Mouse (Mus musculus) intestine, postnatal 0 days (tissue): ENCODE results near the gene Poln. TPM values are rescaled to one million over a fixed set of nuclear protein-coding genes. Genes with fewer than 3 reads are reported as not detected.

Source experiments
- ATAC-seq: fragments of 200-750 bp; cut with Nextera tagmentation; 2 replicates; pipeline ENCODE4 v1.8.0; 2017; ENCODE audit warnings: mild to moderate bottlenecking, moderate TSS enrichment, moderate library complexity
- H3K27ac ChIP-seq: fragments of 300-500 bp; sonication (generic); 2 replicates; pipeline ENCODE4 v1.5.1; 2014; ENCODE audit warnings: mild to moderate bottlenecking, low read depth, low read length, moderate library complexity
- H3K27me3 ChIP-seq: fragments of 300-500 bp; sonication (generic); replicated peaks from 2 replicates; pipeline ENCODE4 v1.6.1; 2014; ENCODE audit warnings: low read length, mixed read lengths; ENCODE audit not compliant: control insufficient read depth, insufficient read depth
- H3K36me3 ChIP-seq: fragments of 300-500 bp; sonication (generic); 2 replicates; pipeline ENCODE4 v1.6.1; 2014; ENCODE audit warnings: mild to moderate bottlenecking, moderate library complexity; ENCODE audit not compliant: control insufficient read depth, insufficient read depth
- H3K4me1 ChIP-seq: fragments of 300-500 bp; sonication (generic); replicated peaks from 2 replicates; pipeline ENCODE4 v1.6.1; 2014; ENCODE audit warnings: antibody characterized with exemption, low read length, mixed read lengths; ENCODE audit not compliant: control insufficient read depth, insufficient read depth
- H3K4me2 ChIP-seq: fragments of 300-500 bp; sonication (generic); replicated peaks from 2 replicates; pipeline ENCODE4 v1.6.1; 2014; ENCODE audit warnings: low read depth, mild to moderate bottlenecking, moderate library complexity
- H3K4me3 ChIP-seq: fragments of 300-500 bp; sonication (generic); 2 replicates; pipeline ENCODE4 v1.5.1; 2014; ENCODE audit warnings: low read depth, low read length
- H3K9ac ChIP-seq: fragments of 300-500 bp; sonication (generic); 2 replicates; pipeline ENCODE4 v1.6.1; 2014; ENCODE audit warnings: mild to moderate bottlenecking, low read depth, low read length
- H3K9me3 ChIP-seq: fragments of 300-500 bp; sonication (generic); 2 replicates; pipeline ENCODE4 v1.6.1; 2016; ENCODE audit warnings: mixed run types; ENCODE audit not compliant: control insufficient read depth
- CTCF ChIP-seq: sonication (generic); IDR thresholded peaks from 2 replicates; pipeline ENCODE4 v1.5.1; 2016; ENCODE audit warnings: low read depth, mild to moderate bottlenecking, control low read depth, antibody characterized with exemption, moderate library complexity
- WGBS: fragments of 180-500 bp; shearing (Covaris S2); extraction: QIAGEN DNeasy Blood & Tissue Kit; methylation state at CpG from one replicate; pipeline ENCODE4 v1.1.7; 2014; 5-methylcytosine and 5-hydroxymethylcytosine counted together
- polyA plus RNA-seq: library from polyadenylated mRNA; unstranded; fragments of >200 nt; fragmentation: Nextera tagmentation; extraction: Ambion mirVana; gene quantifications from 2 replicates; pipeline ENCODE4 v1.2.1, GENCODE M21; 2015

Poln gene
- polyA plus RNA-seq, 1 experiment from 2014 or later, result not detected

GRCm38 (mm10) chr5:34207503-34207902, 38.3 kb upstream of the Poln start:
- H3K9ac ChIP-seq, result no peak overlapping the region
- H3K4me2 ChIP-seq, result no peak overlapping the region
- no peak for TF ChIP-seq CTCF
- no peak overlapping the region for H3K4me3 ChIP-seq
- H3K27me3 ChIP-seq, result no peaks in the 10 kb centered on the region
- H3K36me3 ChIP-seq, result no peaks in the 10 kb centered on the region
- H3K4me1 ChIP-seq, result no peaks in the 10 kb centered on the region
- no peak overlapping the region for H3K27ac ChIP-seq
- no peaks in the 10 kb centered on the region for H3K9me3 ChIP-seq
- WGBS, result 31% methylated on average over 3 of the region's 3 CpGs
- ATAC-seq, result no peak

GRCm38 (mm10) chr5:34205788-34206187, 36.5 kb upstream of the Poln start:
- TF ChIP-seq CTCF, result no peak
- no peaks in the 10 kb centered on the region for H3K36me3 ChIP-seq
- no peak overlapping the region for H3K27ac ChIP-seq
- no peaks in the 10 kb centered on the region for H3K27me3 ChIP-seq
- no peak overlapping the region for H3K4me3 ChIP-seq
- no peaks in the 10 kb centered on the region for H3K9me3 ChIP-seq
- ATAC-seq, result no peak
- H3K4me2 ChIP-seq, result no peak overlapping the region
- 60% methylated on average over 2 of the region's 2 CpGs for WGBS
- no peaks in the 10 kb centered on the region for H3K4me1 ChIP-seq
- no peak overlapping the region for H3K9ac ChIP-seq

GRCm38 (mm10) chr5:34204911-34205310, 35.7 kb upstream of the Poln start:
- TF ChIP-seq CTCF, result no peak
- H3K27me3 ChIP-seq, result no peaks in the 10 kb centered on the region
- 93% methylated on average over 2 of the region's 2 CpGs for WGBS
- ATAC-seq, result no peak
- H3K9me3 ChIP-seq, result no peaks in the 10 kb centered on the region
- no peak overlapping the region for H3K4me2 ChIP-seq
- no peak overlapping the region for H3K9ac ChIP-seq
- H3K36me3 ChIP-seq, result no peaks in the 10 kb centered on the region
- H3K27ac ChIP-seq, result no peak overlapping the region
- no peak overlapping the region for H3K4me3 ChIP-seq
- no peaks in the 10 kb centered on the region for H3K4me1 ChIP-seq

- H3K27me3 ChIP-seq, result no peaks in the 10 kb centered on the region
- no peak overlapping the region for H3K9ac ChIP-seq
- ATAC-seq, result no peak
- H3K4me1 ChIP-seq, result no peaks in the 10 kb centered on the region
- no peak for TF ChIP-seq CTCF
- no peak overlapping the region for H3K4me2 ChIP-seq
- H3K4me3 ChIP-seq, result no peak overlapping the region
- H3K36me3 ChIP-seq, result no peaks in the 10 kb centered on the region
- H3K9me3 ChIP-seq, result no peaks in the 10 kb centered on the region
- 70% methylated on average over 4 of the region's 4 CpGs for WGBS
- H3K27ac ChIP-seq, result no peak overlapping the region
Observed at GRCm38 (mm10) chr5:34202006-34202405, 32.8 kb upstream of the Poln start.

- peak; percentile 32 for TF ChIP-seq CTCF
- Histone ChIP-seq H3K9me3 (no peaks in the 10 kb centered on the region), H3K36me3 (no peaks in the 10 kb centered on the region)
Observed at GRCm38 (mm10) chr5:34201396-34201795, 32.1 kb upstream of the Poln start.

GRCm38 (mm10) chr5:34198615-34199014, 29.4 kb upstream of the Poln start:
- TF ChIP-seq CTCF, result no peak
- 84% methylated on average over 6 of the region's 6 CpGs for WGBS
- Histone ChIP-seq H3K4me3 (no peak overlapping the region), H3K36me3 (no peaks in the 10 kb centered on the region), H3K27me3 (no peaks in the 10 kb centered on the region), H3K4me1 (no peaks in the 10 kb centered on the region), H3K9ac (no peak overlapping the region), H3K4me2 (no peak overlapping the region), H3K9me3 (no peaks in the 10 kb centered on the region), H3K27ac (no peak overlapping the region)
- no peak for ATAC-seq

More at GRCm38 (mm10) chr5:34201396-34201795, 32.1 kb upstream of the Poln start:
- Histone ChIP-seq H3K4me3 (no peak overlapping the region), H3K9ac (no peak overlapping the region), H3K4me1 (no peaks in the 10 kb centered on the region), H3K4me2 (no peak overlapping the region), H3K27ac (no peak overlapping the region), H3K27me3 (no peaks in the 10 kb centered on the region)
- 70% methylated on average over 2 of the region's 2 CpGs for WGBS
- ATAC-seq, result no peak

GRCm38 (mm10) chr5:34197243-34197642, 28.0 kb upstream of the Poln start:
- no peak for TF ChIP-seq CTCF
- Histone ChIP-seq H3K9ac (no peak overlapping the region), H3K4me2 (no peak overlapping the region), H3K36me3 (no peaks in the 10 kb centered on the region), H3K27me3 (no peaks in the 10 kb centered on the region), H3K27ac (no peak overlapping the region), H3K9me3 (no peaks in the 10 kb centered on the region), H3K4me3 (no peak overlapping the region), H3K4me1 (no peaks in the 10 kb centered on the region)
- no peak for ATAC-seq
- 81% methylated on average over 4 of the region's 4 CpGs for WGBS
